Mouse (Mus musculus): Measurements from ENCODE around the gene Gm28051.
A peak's percentile ranks its signal among the peaks of the same experiment; 100 is the strongest.

Gene Gm28051

DNA sequence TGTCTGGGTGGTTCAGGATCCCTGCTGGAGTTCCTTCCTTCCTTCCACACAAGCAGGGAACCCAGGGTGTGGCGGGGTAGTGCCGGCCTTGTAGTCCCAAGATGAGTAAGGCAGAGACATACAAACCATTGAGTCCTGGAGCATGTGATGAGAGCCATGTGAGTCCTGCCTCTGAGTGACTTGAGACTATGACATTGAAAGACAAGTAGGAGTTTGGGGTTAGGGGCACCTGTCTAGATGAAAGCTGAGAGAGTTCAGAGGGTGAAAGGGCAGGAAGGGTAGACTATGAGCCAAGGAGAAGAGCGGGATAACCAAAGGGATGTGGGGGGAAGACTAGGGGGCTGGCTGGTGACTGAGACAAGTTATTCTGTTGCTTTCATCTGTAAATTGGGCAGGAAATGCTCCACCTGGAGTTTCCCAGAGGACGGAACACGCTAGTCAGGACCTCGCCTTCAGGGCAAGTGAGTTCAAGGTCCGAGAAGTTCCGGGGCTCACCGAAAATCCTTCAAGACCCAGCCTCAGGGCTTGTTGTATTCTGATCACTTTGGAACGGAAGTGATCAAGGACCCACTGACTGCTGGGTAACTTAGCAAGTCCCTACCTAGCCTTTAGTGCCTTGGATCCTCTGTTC, 50.6 kb downstream of the Gm28051 start:
- no peak for DNase-seq (ENCODE audit: low spot score in 2 of 2)

DNA sequence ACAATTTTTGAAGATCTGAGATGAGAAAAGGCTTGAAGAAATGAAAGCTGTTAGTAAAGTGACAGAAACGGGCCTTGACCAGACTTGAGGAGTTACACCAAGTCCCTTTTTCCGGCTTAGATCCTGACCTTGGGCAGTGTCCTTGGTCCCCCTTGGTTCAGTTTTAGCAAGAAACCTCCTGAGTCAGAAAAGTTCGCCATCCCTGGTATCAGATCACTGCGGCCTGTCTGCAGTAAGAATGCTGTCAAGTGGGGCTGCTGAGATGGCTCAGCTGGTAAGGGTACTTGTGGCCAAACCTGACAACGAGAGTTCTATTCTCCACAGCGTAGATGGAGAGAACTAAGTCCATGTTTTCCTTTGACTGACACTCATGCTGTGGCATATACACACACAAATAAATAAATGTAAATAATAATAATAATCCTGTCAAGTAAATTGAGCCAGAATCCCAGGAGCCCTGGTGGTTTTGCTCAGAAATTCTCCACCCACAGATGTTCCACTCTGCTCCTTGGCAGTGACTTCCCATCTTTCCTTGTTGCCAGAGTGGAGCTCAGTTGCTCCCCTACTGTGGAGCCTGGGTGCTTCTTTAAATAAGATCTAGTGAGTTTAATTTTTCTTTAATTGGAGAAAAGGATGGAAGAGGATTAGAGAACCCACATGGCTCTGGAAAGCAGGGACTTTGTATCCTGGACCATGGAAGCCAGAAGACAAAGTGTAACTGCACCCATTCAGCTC, 51.5 kb downstream of the Gm28051 start:
- no peak for DNase-seq (ENCODE audit: low spot score in 2 of 2)

DNA sequence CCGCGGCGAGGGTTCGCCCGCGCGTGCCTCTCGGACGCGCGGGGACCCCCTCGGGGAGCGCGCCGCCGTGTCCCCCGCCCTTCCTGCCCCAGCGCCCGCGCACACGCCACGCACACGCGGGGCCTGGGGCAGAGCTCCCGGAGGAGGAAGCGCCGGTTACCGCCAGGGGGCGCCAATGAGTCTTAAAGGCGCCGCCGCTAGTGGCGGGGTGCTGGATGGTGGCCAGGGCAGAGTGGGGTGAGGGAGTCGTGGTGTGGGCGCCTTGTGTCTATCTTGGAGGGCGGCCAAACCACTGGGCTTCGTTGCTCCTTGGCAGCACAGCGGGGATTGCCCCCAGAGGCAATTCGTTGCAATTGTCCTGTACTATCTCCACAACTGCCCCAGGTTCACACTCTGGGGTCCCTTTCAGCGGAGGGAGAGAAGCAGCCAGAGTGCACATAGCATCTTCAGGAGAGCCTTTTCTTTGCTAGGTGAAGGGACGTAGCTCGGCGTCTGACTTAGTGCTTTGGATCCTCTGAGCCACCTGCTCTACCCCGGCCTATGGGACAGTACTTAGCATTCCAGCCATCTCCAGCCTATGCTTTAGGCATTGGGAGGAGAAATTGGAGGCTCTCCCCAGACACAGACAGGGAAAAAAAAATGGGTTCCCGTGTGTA, 52.2 kb downstream of the Gm28051 start:
- peak; percentile 82 to 96 for DNase-seq (ENCODE audit: low spot score in 2 of 2)

DNA sequence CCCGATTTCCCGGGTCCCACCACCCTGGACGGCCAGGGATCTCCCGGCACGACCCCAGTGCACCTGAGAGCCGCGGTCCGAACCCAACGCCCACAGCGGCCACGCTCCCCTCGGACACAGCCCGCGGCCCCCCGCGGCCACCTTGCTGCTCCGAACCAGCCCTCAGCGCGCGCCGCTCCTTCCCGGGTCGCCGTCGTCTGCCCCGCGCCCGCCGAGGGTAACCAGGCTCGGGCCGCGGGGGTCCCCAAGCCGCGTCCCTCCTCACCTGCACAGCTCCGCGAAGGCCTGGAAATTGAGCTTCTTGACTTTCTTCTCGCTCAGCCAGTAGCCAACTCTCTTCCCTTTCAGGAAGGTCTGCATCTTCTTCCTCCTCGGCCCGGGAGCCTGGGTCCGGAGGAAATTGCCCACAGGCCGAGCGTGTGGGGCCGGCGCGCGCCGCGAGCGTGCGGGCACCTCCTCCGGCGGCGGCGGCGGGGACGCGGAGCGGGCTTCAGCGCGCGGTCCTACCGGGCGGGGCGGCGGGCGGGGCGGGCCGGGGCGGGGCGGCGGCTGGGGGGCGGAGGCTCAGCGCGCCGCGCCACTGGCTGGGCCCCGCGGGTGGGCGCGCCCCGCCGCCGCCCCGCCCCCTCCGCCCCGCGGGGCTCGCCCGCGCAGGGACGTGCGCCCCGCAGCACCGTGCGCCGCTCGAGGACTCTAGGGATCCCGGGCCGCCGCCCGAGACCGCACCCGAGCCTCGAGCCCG, 52.9 kb downstream of the Gm28051 start, which contains the start of gene Itpk1:
Gene Itpk1, minus strand, starts transcription at position 474 of the 742 bp plus-strand sequence.
- peak; percentile 54 to 65 for DNase-seq (ENCODE audit: low spot score in 2 of 2)

DNA sequence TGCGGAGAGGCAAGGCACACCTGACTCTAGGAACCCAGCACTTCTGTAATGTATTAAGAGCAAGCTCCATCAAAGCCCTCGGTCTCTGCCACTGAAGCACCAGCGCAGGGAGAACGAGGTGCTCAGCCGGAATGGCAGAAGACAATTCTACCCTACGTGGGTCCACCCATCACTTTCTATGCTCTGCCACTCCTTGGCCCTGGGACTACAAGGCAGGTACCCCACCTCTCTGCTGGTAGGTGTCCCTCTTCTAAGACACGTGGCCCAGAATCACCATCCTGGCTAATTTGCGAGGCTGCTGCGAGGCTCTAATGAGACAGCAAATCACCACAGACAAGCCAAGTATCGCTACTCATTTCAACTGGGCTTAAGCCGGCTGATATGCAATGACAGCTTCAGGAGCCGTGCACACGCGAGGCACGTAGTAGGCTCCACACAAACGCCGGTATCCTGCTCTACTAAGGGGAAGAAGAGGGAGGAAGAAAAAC, 53.6 kb downstream of the Gm28051 start:
- peak in 1 of 2 experiments; percentile 30 for DNase-seq (ENCODE audit: low spot score in 2 of 2)

DNA sequence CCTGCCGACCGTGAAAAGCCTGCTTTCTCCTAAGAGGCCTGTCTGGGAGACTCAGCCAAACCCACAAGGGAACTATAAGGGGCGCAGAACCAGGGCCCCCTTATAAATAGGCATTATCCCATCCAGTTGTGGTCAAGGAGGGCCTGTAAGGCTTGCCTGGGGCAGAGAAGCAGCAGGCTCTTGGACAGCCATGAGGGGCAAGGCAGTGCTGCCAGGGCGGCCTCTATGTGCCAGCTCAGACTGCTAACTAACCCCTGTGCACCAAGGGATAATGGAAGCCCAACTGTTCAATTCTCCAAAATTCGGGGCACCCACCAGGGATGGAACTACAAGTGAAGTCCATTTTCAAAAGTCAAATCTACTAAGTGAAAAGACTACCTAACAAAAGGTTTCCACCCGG, 54.1 kb downstream of the Gm28051 start:
- DNase-seq (ENCODE audit: low spot score in 2 of 2), result no peak

DNA sequence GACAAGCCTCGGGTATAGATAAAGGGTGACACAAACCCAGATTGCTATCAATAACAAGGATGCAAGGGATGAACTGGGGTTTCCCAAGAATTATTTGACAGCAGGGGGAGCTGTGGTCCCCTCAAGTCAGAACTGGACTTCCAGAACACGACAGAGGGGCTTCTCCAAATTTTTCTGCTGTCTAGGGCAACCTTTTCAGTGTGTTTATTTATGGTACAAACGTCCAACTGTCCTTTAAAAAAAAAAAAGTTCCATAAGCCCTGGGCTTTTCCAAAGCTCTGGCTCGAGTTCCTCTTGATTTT, 54.5 kb downstream of the Gm28051 start:
- no peak for DNase-seq (ENCODE audit: low spot score in 2 of 2)

DNA sequence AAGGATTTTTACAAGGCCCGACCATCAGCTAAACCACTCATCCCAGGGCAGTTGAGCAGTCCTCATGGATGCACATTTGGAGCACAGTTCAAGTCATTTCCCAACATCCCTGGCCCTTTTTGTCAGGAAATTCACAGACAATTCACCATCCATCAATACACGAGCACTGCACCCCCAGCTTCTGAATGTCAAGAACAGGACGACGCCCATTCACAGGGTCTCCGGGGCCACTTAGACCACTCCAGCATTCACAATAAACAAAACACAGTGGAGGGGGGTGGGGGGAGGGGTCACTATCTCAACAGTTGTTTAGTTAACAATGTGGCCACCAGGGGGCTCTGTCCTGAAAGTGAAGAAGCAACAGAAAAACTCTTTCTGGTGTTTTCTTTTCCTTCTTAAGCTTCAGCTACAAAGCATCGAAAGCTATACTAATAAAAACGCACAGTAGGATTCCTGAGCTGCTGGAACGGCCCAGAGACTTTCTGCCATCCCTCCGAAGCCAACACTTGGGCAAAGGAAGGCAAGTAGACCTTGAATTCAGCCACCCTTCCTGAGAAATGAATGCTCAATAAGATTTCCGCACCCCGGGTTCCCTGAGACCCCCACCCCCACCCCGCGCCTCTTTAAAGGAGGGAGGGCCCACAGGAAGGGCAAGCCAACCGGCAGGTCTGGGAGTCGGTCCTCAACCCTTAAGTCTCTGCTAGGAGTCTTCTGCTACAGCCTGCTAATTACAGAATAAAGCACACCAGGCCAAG, 55.0 kb downstream of the Gm28051 start:
- DNase-seq (ENCODE audit: low spot score in 2 of 2), result peak; percentile 79 to 94

DNA sequence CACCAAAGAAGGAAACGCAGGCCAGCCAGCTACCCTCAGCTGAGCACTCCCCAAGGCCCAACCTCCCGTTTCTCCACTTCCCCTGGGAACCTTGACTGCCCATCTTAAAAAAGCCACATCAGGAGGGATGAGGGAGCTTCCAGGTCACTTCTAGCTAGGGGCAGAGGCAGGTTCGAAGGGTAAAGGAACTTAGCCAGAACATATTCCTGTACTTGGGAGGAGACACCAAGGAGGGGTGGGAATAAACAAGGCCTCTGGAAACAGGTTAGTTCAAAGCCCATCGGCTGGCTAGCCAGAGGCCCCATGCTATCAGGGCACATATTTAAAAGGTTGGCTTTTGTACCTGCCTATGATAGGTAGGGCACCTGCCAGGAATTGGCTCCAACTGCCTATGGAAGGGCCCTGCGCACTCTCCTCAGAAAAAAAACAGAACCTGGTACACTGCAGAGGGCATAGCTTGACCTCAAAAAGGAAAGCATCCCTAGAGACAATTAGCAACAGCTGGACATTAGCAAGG, 55.8 kb downstream of the Gm28051 start:
- DNase-seq (ENCODE audit: low spot score in 2 of 2), result no peak

DNA sequence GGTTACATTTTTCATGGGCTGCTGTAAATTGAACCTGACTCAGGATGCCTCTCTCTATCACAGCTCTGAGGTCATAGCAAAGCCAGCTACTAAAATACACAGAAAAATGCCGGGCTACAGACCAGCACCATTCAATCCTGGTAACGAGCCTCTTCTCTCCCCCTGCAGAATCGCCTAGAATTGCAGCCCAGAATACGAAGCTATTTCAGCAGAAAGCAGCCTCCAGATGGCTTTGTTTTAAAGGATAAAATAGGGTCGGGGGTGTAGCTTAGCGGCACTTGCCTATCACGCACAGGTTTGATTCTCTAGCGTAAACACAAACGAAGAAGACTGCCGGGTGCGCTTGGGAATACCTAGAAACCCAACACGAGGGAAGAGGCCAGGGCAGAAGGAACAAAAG, 57.1 kb downstream of the Gm28051 start:
- DNase-seq (ENCODE audit: low spot score in 2 of 2), result no peak

DNA sequence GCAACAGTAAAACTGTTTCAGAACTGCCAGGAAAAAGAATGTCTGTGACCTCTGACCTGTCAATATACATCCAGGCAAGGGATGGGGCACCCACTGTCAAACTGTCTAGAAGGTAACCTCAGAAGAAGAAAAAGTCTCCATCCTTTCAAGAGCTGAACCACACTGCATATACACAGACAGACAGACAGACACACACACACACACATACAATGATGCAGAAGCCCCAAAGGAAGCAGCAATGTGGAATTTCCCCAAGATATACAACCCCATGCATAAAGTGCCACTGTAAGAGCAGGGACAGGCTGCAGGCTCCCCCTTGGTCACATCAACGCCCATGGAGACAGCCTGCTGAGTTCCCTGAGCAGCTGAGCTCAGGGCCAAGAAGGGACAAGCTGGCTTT, 58.4 kb downstream of the Gm28051 start:
- no peak for DNase-seq (ENCODE audit: low spot score in 2 of 2)

DNA sequence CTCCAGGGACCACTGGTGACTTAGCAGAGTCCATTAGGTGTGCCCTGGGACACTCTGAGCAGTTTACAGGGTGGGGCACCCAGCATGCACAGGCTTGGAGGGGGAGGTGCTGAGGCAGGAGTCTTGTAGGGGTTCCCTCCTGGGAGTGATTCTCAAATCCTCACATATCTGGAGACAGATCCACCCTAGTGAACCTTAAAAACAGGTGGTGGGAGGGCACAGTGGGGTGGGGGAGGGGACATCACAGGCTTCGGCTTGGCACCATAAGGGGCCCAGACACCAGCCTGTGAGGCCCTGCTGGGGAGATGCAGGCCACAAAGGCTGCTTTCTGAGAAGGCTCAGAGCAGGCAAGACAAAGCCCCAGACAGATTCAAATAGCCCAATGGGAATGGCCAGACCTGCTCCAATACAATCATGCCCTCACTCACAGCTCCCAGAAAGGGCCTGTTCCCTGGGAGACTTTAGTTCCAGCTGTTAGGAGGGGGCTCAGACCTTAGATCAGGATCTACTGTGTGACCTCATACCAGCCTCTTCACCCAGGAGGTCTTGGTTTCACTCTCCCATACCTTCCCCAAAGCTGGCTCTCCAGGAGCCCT, 59.4 kb downstream of the Gm28051 start:
- peak; percentile 56 to 65 for DNase-seq (ENCODE audit: low spot score in 2 of 2)

DNA sequence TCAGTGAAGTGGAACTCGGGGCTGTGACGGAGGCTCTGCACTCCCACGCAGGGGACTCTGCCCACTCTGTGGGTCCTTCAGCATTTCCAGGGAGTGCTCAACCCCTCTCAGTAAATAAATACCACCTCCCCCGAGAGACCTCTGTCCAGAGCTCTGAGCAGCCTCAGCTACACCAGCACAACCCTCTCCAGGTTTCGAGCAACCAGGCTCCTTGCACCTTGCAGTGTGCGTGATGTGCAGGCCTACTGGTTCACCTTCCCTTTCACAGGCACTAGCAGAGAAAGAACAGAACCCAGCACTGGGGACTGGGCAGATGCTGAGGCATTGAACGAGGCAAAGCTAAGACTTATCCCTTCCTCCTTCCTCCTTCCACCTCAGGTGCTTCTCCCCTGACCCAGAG, 60.2 kb downstream of the Gm28051 start:
- no peak for DNase-seq (ENCODE audit: low spot score in 2 of 2)

DNA sequence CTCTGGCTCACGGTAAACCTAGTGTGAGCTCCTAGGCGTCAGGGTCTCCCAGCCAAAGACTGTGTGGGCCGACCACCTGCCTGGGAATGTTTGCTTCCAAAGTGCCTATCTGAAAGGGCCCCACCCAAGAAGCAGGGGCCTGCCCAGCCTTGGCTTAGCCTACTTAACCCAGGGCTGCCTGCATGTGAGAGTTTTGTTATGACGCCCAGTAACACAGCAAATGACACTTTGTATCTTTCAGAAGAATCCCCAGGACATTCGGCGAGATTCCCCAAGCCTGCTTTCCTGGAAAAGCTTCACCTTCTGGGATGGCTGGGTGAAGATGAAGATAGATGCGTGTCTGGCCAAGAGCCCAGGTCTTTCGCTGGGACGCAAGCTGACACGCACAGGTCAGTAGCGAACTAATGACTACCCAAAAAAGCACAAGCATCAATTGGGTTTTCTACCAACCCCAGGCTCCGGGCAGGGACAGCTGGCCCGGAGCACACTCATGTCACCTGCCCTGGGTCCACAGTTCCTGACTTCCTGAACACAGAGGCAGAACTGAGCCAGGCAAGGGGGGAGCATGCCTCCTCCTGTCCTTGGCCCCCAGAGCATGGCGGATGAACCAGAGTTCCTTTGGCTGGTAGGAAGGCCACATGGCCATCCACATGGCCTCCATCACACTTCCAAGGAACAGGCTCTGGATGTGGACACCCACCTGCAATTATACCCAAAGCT, 60.8 kb downstream of the Gm28051 start:
- no peak for DNase-seq (ENCODE audit: low spot score in 2 of 2)

DNA sequence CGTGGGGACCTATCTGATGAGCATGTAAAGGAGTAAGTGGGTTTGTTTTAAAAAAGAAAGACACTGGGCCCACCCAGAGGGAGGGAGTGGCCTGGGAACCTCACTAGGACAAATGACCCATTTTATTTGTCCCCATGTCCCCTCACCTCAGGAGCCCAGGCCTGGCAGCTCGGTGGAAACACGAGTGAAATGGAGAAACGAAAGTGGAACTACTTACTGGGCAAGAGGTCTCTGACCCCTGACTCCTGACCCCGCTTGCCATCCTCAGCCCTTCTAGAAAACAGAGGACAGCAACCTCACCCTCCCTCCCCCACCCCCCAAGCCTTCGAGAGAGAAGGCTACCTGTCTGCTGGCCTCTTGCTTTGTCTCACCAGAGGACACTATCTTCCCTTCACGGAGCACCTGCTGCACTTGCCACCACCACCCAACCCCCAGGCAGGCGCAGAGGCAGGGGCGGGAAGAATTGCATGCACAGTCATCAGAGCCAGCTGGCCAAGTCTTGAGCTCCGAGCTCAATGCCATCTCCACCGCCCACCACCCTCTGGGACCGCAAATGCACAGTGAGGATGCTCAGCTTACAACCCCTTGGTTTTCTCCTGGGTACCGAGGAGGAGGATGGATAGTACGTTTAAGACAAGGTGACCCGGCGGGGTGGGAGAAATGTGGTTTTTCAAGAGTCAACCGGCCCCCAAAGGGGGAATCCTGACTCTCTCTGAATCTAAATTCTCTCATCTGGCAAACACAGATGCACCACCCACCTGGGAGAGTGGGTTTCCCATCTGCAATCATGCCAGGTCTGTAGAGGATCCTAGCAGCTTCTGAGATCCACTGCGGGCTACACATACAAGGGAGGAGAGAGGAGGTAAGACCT, 62.0 kb downstream of the Gm28051 start:
- peak; percentile 64 to 70 for DNase-seq (ENCODE audit: low spot score in 2 of 2)

DNA sequence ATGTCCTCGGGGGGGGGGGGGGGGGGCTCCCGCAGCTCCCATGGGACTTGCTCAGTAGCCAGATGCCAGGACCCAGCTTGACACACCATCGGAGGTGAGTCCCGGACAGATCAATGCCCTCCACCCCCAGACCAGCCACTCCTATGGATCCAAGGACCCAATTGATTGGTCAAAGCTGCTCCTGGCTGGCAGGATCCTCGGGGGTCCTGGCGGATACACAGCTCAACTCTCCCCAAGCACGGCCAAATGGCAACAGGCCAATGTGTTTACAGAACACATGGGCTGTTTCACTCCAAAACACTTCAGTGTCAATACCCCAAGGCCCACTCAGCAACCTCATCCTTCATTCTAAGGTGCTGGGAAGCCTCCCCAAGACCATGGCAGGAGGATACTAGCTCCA, 65.8 kb downstream of the Gm28051 start:
- DNase-seq (ENCODE audit: low spot score in 2 of 2), result no peak

DNA sequence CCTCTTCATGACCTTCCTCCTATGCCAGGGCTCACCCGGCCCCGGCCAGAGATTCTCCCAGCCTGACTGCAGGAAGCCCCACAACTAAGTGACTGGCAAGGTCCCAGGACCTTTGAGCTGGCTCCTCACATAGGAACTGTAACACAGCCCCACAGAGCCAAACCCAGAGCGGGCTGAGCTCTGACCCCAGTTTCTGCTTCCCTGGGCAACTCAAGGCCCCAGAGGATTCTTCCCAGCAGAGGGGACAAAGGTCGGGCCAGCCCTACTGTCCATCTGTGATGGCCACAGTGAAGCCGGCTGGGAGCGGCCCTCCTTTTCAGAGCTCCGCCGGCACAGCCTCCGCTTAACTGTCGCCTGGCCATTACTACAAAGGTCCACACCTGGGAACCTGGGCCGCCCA, 66.4 kb downstream of the Gm28051 start:
- no peak for DNase-seq (ENCODE audit: low spot score in 2 of 2)

DNA sequence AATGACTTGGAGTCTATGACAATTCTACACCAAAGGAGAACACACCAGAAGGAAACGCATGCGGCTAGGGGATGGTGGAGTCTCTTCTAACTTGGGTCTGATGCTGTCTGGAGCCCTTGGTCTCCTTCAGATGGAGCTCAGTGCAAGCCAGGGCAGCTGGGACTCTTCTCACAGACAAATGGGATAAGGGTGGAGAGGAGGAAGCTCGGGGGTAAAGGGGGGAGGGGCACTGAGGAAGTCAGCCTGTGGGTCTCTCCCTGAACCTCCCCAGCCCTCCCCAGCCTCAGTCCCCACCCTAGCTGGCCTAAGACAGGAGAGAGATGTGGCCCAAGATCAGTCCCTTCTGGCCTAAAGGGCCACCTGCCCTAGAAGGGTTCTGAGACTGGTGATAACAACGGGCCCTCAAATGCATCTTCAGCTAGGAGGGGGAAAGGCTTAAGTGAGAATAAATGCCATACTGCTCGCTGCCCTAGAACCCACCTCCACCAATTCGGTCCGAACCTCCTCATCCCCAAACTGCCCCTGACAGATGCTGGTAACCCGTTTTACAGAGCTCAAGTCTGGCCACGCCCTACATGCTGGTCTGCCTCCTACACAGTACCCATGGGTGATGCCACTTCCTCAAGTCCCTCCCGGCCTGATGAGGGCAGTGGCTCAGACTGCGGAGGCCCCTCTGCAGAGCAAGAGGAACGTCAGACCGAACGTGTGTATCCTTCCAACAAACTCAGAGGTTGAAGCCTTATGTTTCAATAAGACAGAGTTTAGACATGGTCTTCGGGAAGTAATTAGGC, 67.6 kb downstream of the Gm28051 start:
- no peak for DNase-seq (ENCODE audit: low spot score in 2 of 2)

Measured in thymus, postnatal 10 days (tissue).